Mouse (Mus musculus) embryonic facial prominence, embryonic 14.5 days (tissue): ENCODE data around the gene Olfr465-ps1. TPM values are rescaled to one million over a fixed set of nuclear protein-coding genes. Genes with fewer than 3 reads are reported as not detected.

Source experiments
- ATAC-seq: fragments of 200-750 bp; cut with Nextera tagmentation; 2 replicates; pipeline ENCODE4 v1.8.0; 2017; ENCODE audit warnings: low read depth, moderate number of reproducible peaks, moderate TSS enrichment
- DNase-seq: peaks from one replicate; pipeline ENCODE4 v3.0.0-alpha.2; 2015; ENCODE audit warnings: low spot score
- H3K27ac ChIP-seq: fragments of 300-500 bp; sonication (generic); replicated peaks from 2 replicates; pipeline ENCODE4 v1.5.1; 2014; ENCODE audit warnings: low read depth, mild to moderate bottlenecking, low read length, moderate library complexity
- H3K27me3 ChIP-seq: fragments of 300-500 bp; sonication (generic); replicated peaks from 2 replicates; pipeline ENCODE4 v1.6.1; 2014; ENCODE audit warnings: low read length; ENCODE audit not compliant: control insufficient read depth, insufficient read depth
- H3K36me3 ChIP-seq: fragments of 300-500 bp; sonication (generic); 2 replicates; pipeline ENCODE4 v1.6.1; 2014; ENCODE audit warnings: low read length, mixed read lengths; ENCODE audit not compliant: control insufficient read depth, insufficient read depth
- H3K4me1 ChIP-seq: fragments of 300-500 bp; sonication (generic); 2 replicates; pipeline ENCODE4 v1.6.1; 2014; ENCODE audit warnings: antibody characterized with exemption, low read length; ENCODE audit not compliant: control insufficient read depth, insufficient read depth
- H3K4me2 ChIP-seq: fragments of 300-500 bp; sonication (generic); 2 replicates; pipeline ENCODE4 v1.6.1; 2014; ENCODE audit warnings: low read depth, mild to moderate bottlenecking, low read length, moderate library complexity, mixed read lengths
- H3K4me3 ChIP-seq: fragments of 300-500 bp; sonication (generic); 2 replicates; pipeline ENCODE4 v1.5.1; 2014; ENCODE audit warnings: low read depth, mild to moderate bottlenecking, low read length
- H3K9ac ChIP-seq: fragments of 300-500 bp; sonication (generic); 2 replicates; pipeline ENCODE4 v1.6.1; 2014; ENCODE audit warnings: low read depth, mild to moderate bottlenecking, low read length, moderate library complexity, mixed read lengths
- H3K9me3 ChIP-seq: fragments of 300-500 bp; sonication (generic); 2 replicates; pipeline ENCODE4 v1.6.1; 2016; ENCODE audit warnings: low read length; ENCODE audit not compliant: control insufficient read depth
- WGBS: fragments of 180-500 bp; shearing (Covaris S2); extraction: QIAGEN DNeasy Blood & Tissue Kit; methylation state at CpG from one replicate; pipeline ENCODE4 v1.1.7; 2014; 5-methylcytosine and 5-hydroxymethylcytosine counted together
- polyA plus RNA-seq: library from polyadenylated mRNA; unstranded; fragments of >200 nt; fragmentation: Nextera tagmentation; extraction: Ambion mirVana; gene quantifications from 2 replicates; pipeline ENCODE4 v1.2.1, GENCODE M21; 2014

The Olfr465-ps1 gene
- polyA plus RNA-seq, result 0.14 TPM in 1 of 2 replicates, not detected in the other

GRCm38 (mm10) chr13:65137789-65138188 is at the start of gene Olfr465-ps1:
Gene Olfr465-ps1 (plus strand): TSS chr13:65138089.
- ATAC-seq (no peak), DNase-seq (no peak)
- Histone ChIP-seq H3K9me3 (no peaks in the 10 kb centered on the region), H3K4me1 (no peaks in the 10 kb centered on the region), H3K9ac (no peak within 1 kb of the TSS), H3K27ac (no peak within 1 kb of the TSS), H3K4me3 (no peak within 1 kb of the TSS), H3K27me3 (no peaks in the 10 kb centered on the region), H3K4me2 (no peak within 1 kb of the TSS), H3K36me3 (no peaks in the 10 kb centered on the region)
- WGBS, result 81% methylated on average over 4 of the region's 4 CpGs

GRCm38 (mm10) chr13:65095923-65096322 is 42.0 kb upstream of the Olfr465-ps1 start:
- no peak overlapping the region for H3K27ac ChIP-seq
- no peak overlapping the region for H3K4me2 ChIP-seq
- peaks cover 15% of the 10 kb centered on the region; the same call in 1 of the 2 replicates for H3K9me3 ChIP-seq
- no peak overlapping the region for H3K9ac ChIP-seq
- 92% methylated on average over 4 of the region's 4 CpGs for WGBS
- no peaks in the 10 kb centered on the region for H3K27me3 ChIP-seq
- no peak overlapping the region for H3K4me3 ChIP-seq
- peaks cover 29% of the 10 kb centered on the region for H3K36me3 ChIP-seq
- H3K4me1 ChIP-seq, result no peaks in the 10 kb centered on the region
- no peak for DNase-seq
- ATAC-seq, result no peak

GRCm38 (mm10) chr13:65097018-65097417 is 40.9 kb upstream of the Olfr465-ps1 start:
- Histone ChIP-seq H3K9me3 (peaks cover 23% of the 10 kb centered on the region), H3K27me3 (no peaks in the 10 kb centered on the region), H3K9ac (no peak overlapping the region), H3K4me2 (no peak overlapping the region), H3K27ac (no peak overlapping the region), H3K36me3 (peaks cover 23% of the 10 kb centered on the region), H3K4me3 (no peak overlapping the region), H3K4me1 (no peaks in the 10 kb centered on the region)
- ATAC-seq (no peak), DNase-seq (no peak)

GRCm38 (mm10) chr13:65100678-65101077 is 37.2 kb upstream of the Olfr465-ps1 start:
- DNase-seq, result no peak
- no peak for ATAC-seq
- peaks cover 53% of the 10 kb centered on the region for H3K9me3 ChIP-seq
- no peak overlapping the region for H3K27ac ChIP-seq
- H3K4me3 ChIP-seq, result no peak overlapping the region
- no peak overlapping the region for H3K9ac ChIP-seq
- H3K4me2 ChIP-seq, result no peak overlapping the region
- H3K4me1 ChIP-seq, result no peaks in the 10 kb centered on the region
- H3K36me3 ChIP-seq, result 0 out of 2 replicates have a peak, but pooled peaks cover 8% of the 10 kb centered on the region
- no peaks in the 10 kb centered on the region for H3K27me3 ChIP-seq
- 91% methylated on average over 9 of the region's 9 CpGs for WGBS

- no peak overlapping the region for H3K4me3 ChIP-seq
These were observed 36.7 kb upstream of the Olfr465-ps1 start for GRCm38 (mm10) chr13:65101232-65101631.

GRCm38 (mm10) chr13:65111961-65112360 is 25.9 kb upstream of the Olfr465-ps1 start:
- Histone ChIP-seq H3K9ac (peak overlapping the region; percentile 97), H3K9me3 (peaks cover 18% of the 10 kb centered on the region), H3K4me1 (peaks cover 11% of the 10 kb centered on the region), H3K4me3 (peak overlapping the region; percentile 90), H3K4me2 (peak overlapping the region; percentile 77), H3K27me3 (no peaks in the 10 kb centered on the region), H3K27ac (peak overlapping the region; percentile 91), H3K36me3 (no peaks in the 10 kb centered on the region)
- ATAC-seq (no peak), DNase-seq (peak; percentile 10)
- 1% methylated on average over 5 of the region's 5 CpGs for WGBS

More at GRCm38 (mm10) chr13:65101232-65101631, 36.7 kb upstream of the Olfr465-ps1 start:
- no peak overlapping the region for H3K4me2 ChIP-seq
- DNase-seq, result no peak
- no peaks in the 10 kb centered on the region for H3K27me3 ChIP-seq
- H3K9me3 ChIP-seq, result peaks cover 59% of the 10 kb centered on the region
- H3K4me1 ChIP-seq, result no peaks in the 10 kb centered on the region
- H3K27ac ChIP-seq, result no peak overlapping the region
- 91% methylated on average over 3 of the region's 3 CpGs for WGBS
- H3K36me3 ChIP-seq, result 0 out of 2 replicates have a peak, but pooled peaks cover 12% of the 10 kb centered on the region
- no peak for ATAC-seq
- H3K9ac ChIP-seq, result no peak overlapping the region

GRCm38 (mm10) chr13:65112459-65113110 is 25.3 kb upstream of the Olfr465-ps1 start, which contains the start of gene Mfsd14b:
Gene Mfsd14b (minus strand): TSS chr13:65112975.
- WGBS, result under 1% methylated on average over 56 of the region's 60 CpGs
- Histone ChIP-seq H3K4me3 (peak within 1 kb of the TSS; percentile 90), H3K4me1 (peaks cover 11% of the 10 kb centered on the region), H3K9me3 (peaks cover 13% of the 10 kb centered on the region), H3K27me3 (no peaks in the 10 kb centered on the region), H3K9ac (peak within 1 kb of the TSS; percentile 97), H3K36me3 (no peaks in the 10 kb centered on the region), H3K4me2 (peak within 1 kb of the TSS; percentile 77), H3K27ac (peak within 1 kb of the TSS; percentile 91)
- ATAC-seq (peak; percentile 99), DNase-seq (peak; percentile 98)

- Histone ChIP-seq H3K27me3 (no peaks in the 10 kb centered on the region), H3K4me1 (peaks cover 11% of the 10 kb centered on the region), H3K36me3 (no peaks in the 10 kb centered on the region), H3K27ac (peak overlapping the region; percentile 91), H3K4me2 (peak overlapping the region; percentile 77), H3K4me3 (peak overlapping the region; percentile 90), H3K9ac (peak overlapping the region; percentile 97), H3K9me3 (peaks cover 8% of the 10 kb centered on the region; the same call in 1 of the 2 replicates)
- WGBS, result 57% methylated on average over 3 of the region's 3 CpGs
- no peak for DNase-seq
- ATAC-seq, result peak; percentile 34
These were observed 24.6 kb upstream of the Olfr465-ps1 start for GRCm38 (mm10) chr13:65113239-65113638.

GRCm38 (mm10) chr13:65120984-65121383 is 16.9 kb upstream of the Olfr465-ps1 start:
- H3K4me3 ChIP-seq, result no peak overlapping the region
- H3K4me1 ChIP-seq, result no peaks in the 10 kb centered on the region
- no peaks in the 10 kb centered on the region for H3K36me3 ChIP-seq
- no peak overlapping the region for H3K4me2 ChIP-seq
- 69% methylated on average over 3 of the region's 3 CpGs for WGBS
- DNase-seq, result no peak
- H3K27ac ChIP-seq, result no peak overlapping the region
- no peak for ATAC-seq
- H3K9me3 ChIP-seq, result no peaks in the 10 kb centered on the region
- H3K27me3 ChIP-seq, result no peaks in the 10 kb centered on the region
- H3K9ac ChIP-seq, result no peak overlapping the region
